Mouse (Mus musculus) left cerebral cortex, postnatal 14 days (tissue): ENCODE measurements at regions not wholly inside any gene's neighbourhood (a gene's known extent, or its start where the extent isn't known, plus 50 kb on each side); places are given as distances from the start of the nearest gene placed in this dataset.

Experiments used
- DNase-seq, 2 experiments: peaks; one replicate each; pipeline ENCODE4 v3.0.0; 2021 to 2022; ENCODE audit warnings: low spot score in 2 of 2, mixed read lengths in 1 of 2
- intact Hi-C: fragments of 180-260 bp; cut with DNase I; formaldehyde crosslinking; loops from one replicate; pipeline ENCODE4 v1.15.1; 2025

DNA sequence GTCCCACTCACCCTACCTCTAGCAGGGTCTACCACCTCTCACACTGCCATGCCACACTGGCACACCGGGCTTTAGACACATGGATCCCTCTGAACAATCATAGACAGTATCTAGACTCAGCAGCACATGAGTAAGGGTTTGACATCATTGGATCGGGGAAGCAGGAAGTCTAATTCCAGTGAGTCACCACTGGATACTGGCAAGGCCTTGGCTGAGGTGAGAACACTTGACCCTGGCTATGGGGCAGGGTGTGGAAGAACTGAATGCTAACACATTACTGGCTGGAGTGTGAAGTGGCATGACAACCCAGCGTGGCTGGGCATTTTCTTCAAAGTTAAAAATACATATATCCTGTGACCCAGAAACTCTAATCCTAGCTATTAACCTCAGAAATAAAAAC, 114.4 kb downstream of the H2afy start:
- no peak for DNase-seq
- intact Hi-C loops: no loop called here

DNA sequence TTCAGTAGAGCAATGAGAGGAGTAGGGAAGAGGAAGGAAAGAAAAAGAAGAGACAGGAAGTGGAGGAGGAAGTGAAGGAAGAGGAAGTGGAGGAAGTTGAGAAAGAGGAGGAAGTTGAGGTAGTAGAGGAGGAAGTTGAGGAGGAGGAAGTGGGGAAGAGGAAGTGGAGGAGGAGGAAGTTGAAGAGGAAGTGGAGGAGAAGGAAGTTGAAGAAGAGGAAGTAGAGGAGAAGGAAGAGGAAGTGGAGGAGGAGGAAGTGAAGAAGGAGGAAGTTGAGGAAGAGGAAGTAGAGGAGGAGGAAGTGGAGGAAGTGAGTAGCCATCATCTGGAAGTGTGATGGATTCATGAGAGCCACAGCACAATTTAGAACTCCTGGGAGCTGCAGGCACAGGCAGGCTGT, 122.2 kb downstream of the H2afy start:
- intact Hi-C loops: no loop called here
- no peak for DNase-seq

- no peak for DNase-seq
- intact Hi-C loops: no loop called here
Measured at GRCm38 (mm10) chr13:56010416-56010815, 125.7 kb downstream of the H2afy start.

DNA sequence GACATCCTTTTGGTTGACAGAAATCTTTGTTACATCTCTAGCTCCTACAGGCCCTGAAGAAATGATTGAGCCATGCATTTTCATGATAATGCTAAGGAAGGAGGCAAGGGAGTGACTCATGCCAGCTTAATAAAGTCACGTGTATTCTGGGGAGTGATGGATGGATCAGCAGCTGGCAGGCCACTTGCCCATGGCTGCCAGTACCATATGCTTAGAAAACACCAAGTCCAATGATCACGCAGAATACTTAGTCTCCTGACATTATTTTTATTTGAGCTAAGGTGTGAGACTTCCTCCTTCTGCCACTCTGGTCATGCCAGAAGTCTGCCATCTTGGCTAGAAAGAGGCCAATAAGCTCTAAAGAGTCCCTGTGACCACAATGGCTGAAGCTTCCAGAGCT, 129.3 kb downstream of the H2afy start:
- intact Hi-C loops: no loop called here
- DNase-seq: peak in 1 of 2 experiments; percentile 34

DNA sequence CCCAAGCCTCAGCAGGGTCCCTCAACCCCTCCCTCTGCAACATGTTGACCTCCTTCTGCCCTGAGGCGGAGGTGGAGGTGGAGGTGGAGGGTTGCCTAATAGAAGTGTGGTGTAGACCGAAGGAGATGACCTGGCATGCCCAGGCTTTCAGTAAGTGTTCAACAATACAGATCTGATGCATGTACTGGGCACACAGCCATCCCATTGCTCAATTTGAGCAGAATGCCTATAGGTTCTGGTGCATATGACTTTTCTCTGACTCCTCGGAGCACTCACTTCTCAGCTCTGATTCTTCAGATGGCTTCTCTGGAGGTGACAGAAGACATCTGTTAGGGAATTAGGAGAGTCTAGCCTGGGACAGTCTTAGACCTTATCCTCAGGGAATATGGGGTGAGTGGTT, 130.4 kb downstream of the H2afy start:
- intact Hi-C loops: no loop called here
- DNase-seq: no peak

- peak; percentile 46 to 51 for DNase-seq
- intact Hi-C loops: no loop called here
Measured at GRCm38 (mm10) chr13:56003724-56004393, 132.3 kb downstream of the H2afy start.

- intact Hi-C loops: no loop called here
- no peak for DNase-seq
Measured at GRCm38 (mm10) chr13:55995255-55995654, 140.9 kb downstream of the H2afy start.

DNA sequence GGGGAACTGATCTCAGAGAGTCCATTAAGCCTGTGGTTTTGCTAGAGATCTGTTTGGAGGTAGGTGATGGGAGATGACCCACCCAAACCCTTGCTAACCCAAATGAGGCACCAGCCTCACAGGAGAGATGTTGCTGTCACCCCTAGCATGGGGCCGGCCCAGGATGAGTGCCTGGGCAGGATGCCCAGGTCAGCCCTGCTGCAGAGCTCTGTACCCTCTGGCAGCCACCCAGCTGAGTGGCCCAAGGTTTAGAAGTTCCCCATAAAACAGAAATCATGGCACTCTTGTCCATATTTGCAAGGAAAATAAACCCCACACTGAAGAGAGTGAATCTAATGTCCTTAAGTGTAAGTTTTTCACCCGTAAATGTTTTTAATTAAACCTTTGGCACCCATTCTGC, 141.7 kb downstream of the H2afy start:
- intact Hi-C loops: no loop called here
- DNase-seq: no peak

GRCm38 (mm10) chr13:55992699-55993098, 143.5 kb downstream of the H2afy start:
- DNase-seq: no peak
- intact Hi-C loops: no loop called here

DNA sequence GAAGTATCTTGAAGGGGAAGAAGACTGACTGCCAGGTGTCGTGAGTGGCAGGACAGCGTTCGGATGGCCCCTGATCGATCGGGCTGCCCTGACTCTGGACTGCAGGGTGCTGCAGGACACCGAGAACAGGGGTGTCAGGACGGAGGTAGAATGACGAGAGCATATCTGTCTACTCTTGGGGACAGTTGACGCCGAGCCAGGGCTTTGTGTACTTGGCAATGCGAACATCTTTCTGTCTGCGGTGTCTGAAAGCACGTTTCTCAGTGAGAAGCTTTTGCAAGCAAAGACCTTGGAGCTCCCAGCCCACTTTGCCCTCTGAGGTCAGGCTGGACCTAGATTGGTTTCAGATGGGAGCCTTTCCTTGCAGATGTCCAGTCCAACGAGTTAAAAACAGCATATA, 144.9 kb downstream of the H2afy start:
- DNase-seq: no peak
- intact Hi-C loops: no loop called here

- intact Hi-C loops: no loop called here
- peak; percentile 23 to 27 for DNase-seq
Measured at GRCm38 (mm10) chr13:55990186-55990585, 146.0 kb downstream of the H2afy start.

GRCm38 (mm10) chr13:55989401-55989800, 146.8 kb downstream of the H2afy start:
- intact Hi-C loops: no loop called here
- no peak for DNase-seq

DNA sequence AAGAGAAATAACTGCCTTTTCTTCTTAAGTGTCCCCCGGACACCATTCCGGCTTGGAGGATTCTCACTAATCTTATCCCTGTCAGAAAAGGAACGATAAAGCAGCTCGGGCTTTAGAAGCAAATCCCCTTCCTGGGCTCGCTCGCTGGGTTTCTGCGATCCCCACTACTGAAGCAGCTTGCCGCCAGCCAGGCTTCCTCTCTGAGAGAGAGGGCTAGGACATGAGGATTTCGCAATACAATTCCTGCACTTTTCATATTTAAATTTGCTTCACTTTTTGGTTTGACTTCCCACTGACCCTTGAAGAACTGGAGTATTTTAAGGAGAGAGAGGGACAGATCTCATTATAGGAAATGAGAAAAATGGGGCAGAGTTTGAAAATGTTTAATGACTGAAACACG, 149.4 kb upstream of the Pitx1 start:
- intact Hi-C loops: no loop called here
- DNase-seq: no peak

- no peak for DNase-seq
- intact Hi-C loops: no loop called here
Measured at GRCm38 (mm10) chr13:55984772-55985171, 148.8 kb upstream of the Pitx1 start.

- DNase-seq: no peak
- intact Hi-C loops: no loop called here
Measured at GRCm38 (mm10) chr13:55983851-55984250, 147.9 kb upstream of the Pitx1 start.

- intact Hi-C loops: no loop called here
- no peak for DNase-seq
Measured at GRCm38 (mm10) chr13:55981041-55981440, 145.0 kb upstream of the Pitx1 start.

- intact Hi-C loops: no loop called here
- no peak for DNase-seq
Measured at GRCm38 (mm10) chr13:55977902-55978301, 141.9 kb upstream of the Pitx1 start.

GRCm38 (mm10) chr13:55976911-55977381, 141.0 kb upstream of the Pitx1 start:
- DNase-seq: no peak
- intact Hi-C loops: no loop called here

- intact Hi-C loops: no loop called here
- no peak for DNase-seq
Measured at GRCm38 (mm10) chr13:55974105-55974504, 138.1 kb upstream of the Pitx1 start.

GRCm38 (mm10) chr13:55970687-55971086, 134.7 kb upstream of the Pitx1 start:
- intact Hi-C loops: no loop called here

GRCm38 (mm10) chr13:55969473-55969872, 133.5 kb upstream of the Pitx1 start:
- intact Hi-C loops: no loop called here
- DNase-seq: no peak

More at GRCm38 (mm10) chr13:55970687-55971086, 134.7 kb upstream of the Pitx1 start:
- no peak for DNase-seq

DNA sequence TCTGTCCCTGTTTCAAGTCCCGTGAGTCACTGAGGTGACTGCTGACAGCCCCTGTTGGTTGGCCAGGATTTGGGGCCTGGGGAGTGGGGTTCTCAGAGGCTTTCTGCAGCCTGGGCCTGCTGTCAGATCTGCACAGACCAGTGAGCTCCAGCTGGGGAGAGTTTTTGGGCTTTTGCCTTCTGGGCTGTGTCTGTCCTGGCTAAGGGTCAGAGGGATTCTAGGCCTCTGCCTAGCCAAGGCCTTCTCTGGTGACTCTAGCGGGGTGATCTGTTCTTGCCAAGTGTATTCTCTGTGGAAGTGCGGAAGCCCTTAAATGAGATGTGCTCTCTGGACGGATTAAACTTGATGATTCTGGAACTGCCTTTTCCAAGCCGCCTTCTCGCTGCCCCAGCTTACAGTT, 131.2 kb upstream of the Pitx1 start:
- intact Hi-C loops: no loop called here
- no peak for DNase-seq
